Mouse (Mus musculus): ENCODE measurements around the gene Cd93. TPM values are rescaled to one million over a fixed set of nuclear protein-coding genes. Genes with fewer than 3 reads are reported as not detected.

Cd93 gene
- total and polyA plus RNA-seq, 3 experiments = 28.1 to 51.8 (median 47.8) TPM

- no peaks in the 10 kb centered on the region; the same call in 1 of the 2 replicates for H3K27me3 ChIP-seq (ENCODE audit: control insufficient read depth, insufficient read depth, low read length)
- peak overlapping the region; percentile 78 for H3K27ac ChIP-seq
- peaks cover 24% of the 10 kb centered on the region for H3K4me1 ChIP-seq (ENCODE audit: control insufficient read depth, insufficient read depth, low read length)
- peaks cover 16% of the 10 kb centered on the region for H3K36me3 ChIP-seq (ENCODE audit: control insufficient read depth, insufficient read depth, low read length)
- peak overlapping the region; percentile 1; the same call in 1 of the 2 replicates for H3K9ac ChIP-seq (ENCODE audit: low read depth, low read length)
- TF ChIP-seq CTCF (IDR thresholded peaks at IDR 0.05) (no peak), POLR2A (IDR thresholded peaks at IDR 0.05; ENCODE audit: insufficient read depth, low read depth, low read length) (no peak), EP300 (IDR thresholded peaks at IDR 0.05; ENCODE audit: insufficient read depth, low read depth, low read length) (0 out of 2 replicates have a peak, but pooled peaks have one; percentile 36)
- no peaks in the 10 kb centered on the region for H3K79me2 ChIP-seq (replicated peaks; ENCODE audit: control insufficient read depth, insufficient read depth, low read length)
- intact Hi-C loops (cut with DNase I) = no loop called here
- 15% methylated on average over 1 of the region's 1 CpGs for whole genome bisulfite sequencing
- no peak overlapping the region for H3K4me3 ChIP-seq
- peak; percentile 58 to 78 for DNase-seq
These were observed 45.6 kb downstream of the Cd93 start for GRCm38 (mm10) chr2:148397784-148398100.

- no peak for DNase-seq
- intact Hi-C loops (cut with DNase I) = no loop called here
- H3K79me2 ChIP-seq (replicated peaks; ENCODE audit: control insufficient read depth, insufficient read depth, low read length) = no peaks in the 10 kb centered on the region
- no peak for TF ChIP-seq EP300 (IDR thresholded peaks at IDR 0.05; ENCODE audit: insufficient read depth, low read depth, low read length)
- TF ChIP-seq CTCF (IDR thresholded peaks at IDR 0.05) = no peak
- TF ChIP-seq POLR2A (IDR thresholded peaks at IDR 0.05; ENCODE audit: insufficient read depth, low read depth, low read length) = no peak
- H3K9ac ChIP-seq (ENCODE audit: low read depth, low read length) = peak overlapping the region; percentile 14; the same call in 1 of the 2 replicates
- H3K4me1 ChIP-seq (ENCODE audit: control insufficient read depth, insufficient read depth, low read length) = peaks cover 22% of the 10 kb centered on the region
- peak overlapping the region; percentile 78 for H3K27ac ChIP-seq
- peaks cover 16% of the 10 kb centered on the region for H3K36me3 ChIP-seq (ENCODE audit: control insufficient read depth, insufficient read depth, low read length)
- no peak overlapping the region for H3K4me3 ChIP-seq
- H3K27me3 ChIP-seq (ENCODE audit: control insufficient read depth, insufficient read depth, low read length) = no peaks in the 10 kb centered on the region; the same call in 1 of the 2 replicates
- WGBS = 37% methylated on average over 11 of the region's 11 CpGs
These were observed 46.2 kb downstream of the Cd93 start for GRCm38 (mm10) chr2:148397015-148397783.

- Histone ChIP-seq H3K27me3 (ENCODE audit: control insufficient read depth, insufficient read depth, low read length) (no peaks in the 10 kb centered on the region; the same call in 1 of the 2 replicates), H3K4me3 (no peak overlapping the region), H3K27ac (peak overlapping the region; percentile 78; the same call in 1 of the 2 replicates), H3K79me2 (replicated peaks; ENCODE audit: control insufficient read depth, insufficient read depth, low read length) (no peaks in the 10 kb centered on the region), H3K36me3 (ENCODE audit: control insufficient read depth, insufficient read depth, low read length) (peaks cover 16% of the 10 kb centered on the region), H3K9ac (ENCODE audit: low read depth, low read length) (no peak overlapping the region), H3K4me1 (ENCODE audit: control insufficient read depth, insufficient read depth, low read length) (peaks cover 19% of the 10 kb centered on the region)
- 72% methylated on average over 10 of the region's 10 CpGs for WGBS
- intact Hi-C loops (cut with DNase I) = no loop called here
- no peak for TF ChIP-seq CTCF (IDR thresholded peaks at IDR 0.05)
- no peak for TF ChIP-seq POLR2A (IDR thresholded peaks at IDR 0.05; ENCODE audit: insufficient read depth, low read depth, low read length)
- TF ChIP-seq EP300 (IDR thresholded peaks at IDR 0.05; ENCODE audit: insufficient read depth, low read depth, low read length) = no peak
- DNase-seq = no peak
These were observed 47.2 kb downstream of the Cd93 start for GRCm38 (mm10) chr2:148396209-148396608.

GRCm38 (mm10) chr2:148395131-148396051 lies 48.0 kb downstream of the Cd93 start, which contains the start of gene Sstr4:
TSS of gene Sstr4 (plus strand) at chr2:148395344.
- peaks cover 16% of the 10 kb centered on the region for H3K36me3 ChIP-seq (ENCODE audit: control insufficient read depth, insufficient read depth, low read length)
- peak within 1 kb of the TSS; percentile 86 for H3K9ac ChIP-seq (ENCODE audit: low read depth, low read length)
- intact Hi-C loops (cut with DNase I) = loop anchor here (2.0 kb wide), 1 partner anchor 47 kb away; no protein-coding TSS in a partner anchor
- H3K79me2 ChIP-seq (replicated peaks; ENCODE audit: control insufficient read depth, insufficient read depth, low read length) = no peaks in the 10 kb centered on the region
- peak; percentile 46; the same call in 1 of the 2 replicates for TF ChIP-seq POLR2A (IDR thresholded peaks at IDR 0.05; ENCODE audit: insufficient read depth, low read depth, low read length)
- TF ChIP-seq CTCF (IDR thresholded peaks at IDR 0.05) = peak; percentile 92
- TF ChIP-seq EP300 (IDR thresholded peaks at IDR 0.05; ENCODE audit: insufficient read depth, low read depth, low read length) = peak; percentile 75
- H3K27ac ChIP-seq = peak within 1 kb of the TSS; percentile 78
- DNase-seq = peak; percentile 76 to 78
- H3K4me1 ChIP-seq (ENCODE audit: control insufficient read depth, insufficient read depth, low read length) = peaks cover 19% of the 10 kb centered on the region
- H3K27me3 ChIP-seq (ENCODE audit: control insufficient read depth, insufficient read depth, low read length) = no peaks in the 10 kb centered on the region; the same call in 1 of the 2 replicates
- peak within 1 kb of the TSS; percentile 57 for H3K4me3 ChIP-seq
- 10% methylated on average over 83 of the region's 83 CpGs for WGBS

- Histone ChIP-seq H3K9ac (ENCODE audit: low read depth, low read length) (no peak overlapping the region), H3K27me3 (ENCODE audit: control insufficient read depth, insufficient read depth, low read length) (no peaks in the 10 kb centered on the region; the same call in 1 of the 2 replicates), H3K79me2 (replicated peaks; ENCODE audit: control insufficient read depth, insufficient read depth, low read length) (no peaks in the 10 kb centered on the region), H3K36me3 (ENCODE audit: control insufficient read depth, insufficient read depth, low read length) (peaks cover 12% of the 10 kb centered on the region), H3K27ac (no peak overlapping the region), H3K4me3 (no peak overlapping the region), H3K4me1 (ENCODE audit: control insufficient read depth, insufficient read depth, low read length) (peaks cover 19% of the 10 kb centered on the region)
- TF ChIP-seq EP300 (IDR thresholded peaks at IDR 0.05; ENCODE audit: insufficient read depth, low read depth, low read length) = no peak
- no peak for TF ChIP-seq CTCF (IDR thresholded peaks at IDR 0.05)
- TF ChIP-seq POLR2A (IDR thresholded peaks at IDR 0.05; ENCODE audit: insufficient read depth, low read depth, low read length) = no peak
- no peak for DNase-seq
- intact Hi-C loops (cut with DNase I) = loop anchor here (2.0 kb wide), 1 partner anchor 45 kb away; no protein-coding TSS in a partner anchor
These were observed 49.5 kb downstream of the Cd93 start for GRCm38 (mm10) chr2:148393846-148394245.

All from heart, adult 2 months (tissue).